Mouse (Mus musculus) heart, postnatal 4 days (tissue): ENCODE results near the gene Vps8. TPM values are rescaled to one million over a fixed set of nuclear protein-coding genes. Genes with fewer than 3 reads are reported as not detected.

Experiments
- DNase-seq: peaks from one replicate; pipeline ENCODE4 v3.0.0; 2021
- total RNA-seq, 2 experiments: library from RNA; stranded (reverse); gene quantifications; 2 replicates each; pipeline ENCODE4 v1.2.3; 2021

Vps8 gene
- 10 to 100 TPM; 25.4 to 26.0 TPM for total RNA-seq

DNA sequence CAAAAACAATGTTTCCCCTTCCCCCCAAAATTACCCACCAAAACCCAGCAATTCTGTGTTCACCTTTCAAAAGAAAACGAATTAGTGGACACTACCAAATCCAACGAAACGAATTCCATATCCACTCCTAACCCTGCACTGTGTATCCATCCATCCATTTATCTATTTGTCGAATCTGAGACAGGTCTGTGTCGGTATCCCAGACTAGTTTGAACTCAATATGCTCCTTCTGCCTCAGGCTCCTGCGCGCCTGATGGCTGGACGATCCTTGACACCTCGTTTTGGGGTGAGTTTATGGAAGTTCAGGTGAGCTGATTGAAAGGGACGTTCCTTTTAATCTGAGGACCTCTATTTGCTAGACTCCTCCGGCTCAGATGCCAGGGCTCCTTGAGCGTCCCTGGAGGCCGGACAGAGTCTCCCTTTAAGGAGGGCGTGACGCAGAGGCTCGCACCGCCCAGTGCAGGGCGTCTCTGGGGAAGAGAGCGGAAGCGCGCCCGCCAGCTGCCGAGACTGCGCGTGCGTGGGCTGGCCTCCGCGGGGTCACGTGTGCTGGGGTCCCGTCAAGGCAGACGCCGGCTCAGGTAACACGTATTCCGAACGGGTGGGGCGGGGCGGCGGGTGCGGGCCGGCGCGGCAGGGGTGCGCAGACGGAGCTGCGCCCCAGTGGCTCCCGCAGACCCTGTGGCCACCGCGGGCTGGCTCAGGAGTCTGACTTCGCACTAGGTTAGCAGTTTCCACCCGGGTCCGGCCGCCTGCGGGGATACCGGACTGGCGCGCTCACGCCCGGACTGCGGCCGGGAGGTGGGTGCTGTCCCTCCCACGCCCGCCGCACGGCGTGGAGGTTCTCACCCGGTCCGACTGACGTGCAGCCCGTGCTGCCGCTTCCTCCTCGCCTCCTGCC is at the start of gene Vps8:
Vps8 (plus strand) TSS at position 474 of the 901 bp plus-strand sequence.
- peak; percentile 94 for DNase-seq

DNA sequence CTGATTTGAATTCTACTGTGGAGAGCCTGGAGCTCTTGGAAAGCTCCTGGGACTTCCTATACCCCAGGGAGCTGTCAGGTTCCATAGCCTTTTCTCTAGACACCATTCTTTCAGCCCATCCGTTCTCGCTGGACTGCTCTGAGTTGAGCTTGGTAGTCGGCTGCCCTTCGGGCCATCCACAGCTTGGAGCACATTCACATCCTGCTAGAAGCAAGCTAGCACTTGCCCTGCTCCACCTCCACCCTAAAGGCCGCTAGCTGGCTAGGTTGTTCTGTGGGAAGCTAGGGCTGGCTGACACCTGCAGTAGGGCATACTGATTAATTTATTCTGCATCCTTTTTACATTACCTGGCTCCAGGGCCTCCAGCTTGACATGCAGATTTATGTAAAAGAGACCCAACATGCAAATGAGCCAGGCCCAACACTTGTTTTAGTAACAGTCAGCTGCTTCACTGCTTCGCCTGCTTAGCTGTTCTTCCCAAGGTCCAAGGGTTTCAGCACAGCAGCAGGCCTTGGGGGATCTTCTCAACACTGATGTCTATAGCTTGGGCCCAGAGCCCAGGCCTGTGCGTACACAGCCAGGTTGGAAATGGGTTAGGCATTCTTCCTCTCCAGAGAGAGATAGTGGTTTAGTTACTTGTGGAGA is 49.5 kb upstream of the Vps8 start:
- DNase-seq = no peak

DNA sequence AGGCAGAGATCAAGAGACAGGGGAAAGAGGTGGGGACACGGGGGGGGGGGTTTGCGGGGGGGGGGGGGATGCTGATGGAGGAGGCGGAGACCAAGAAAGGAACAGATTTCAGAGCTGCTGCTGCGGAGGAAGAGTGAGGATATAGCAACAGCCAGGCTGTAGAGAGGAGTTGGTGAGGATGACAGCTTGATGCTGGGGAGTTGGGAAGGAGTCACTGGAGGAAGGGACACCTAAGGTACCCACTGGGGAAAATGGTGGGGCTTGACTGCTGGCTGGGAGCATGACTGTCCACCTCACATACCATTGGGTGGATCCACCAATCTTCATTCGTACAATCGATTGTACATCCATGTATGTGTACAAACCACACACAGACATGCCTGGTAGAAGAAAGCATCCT is 48.9 kb upstream of the Vps8 start:
- DNase-seq = no peak

DNA sequence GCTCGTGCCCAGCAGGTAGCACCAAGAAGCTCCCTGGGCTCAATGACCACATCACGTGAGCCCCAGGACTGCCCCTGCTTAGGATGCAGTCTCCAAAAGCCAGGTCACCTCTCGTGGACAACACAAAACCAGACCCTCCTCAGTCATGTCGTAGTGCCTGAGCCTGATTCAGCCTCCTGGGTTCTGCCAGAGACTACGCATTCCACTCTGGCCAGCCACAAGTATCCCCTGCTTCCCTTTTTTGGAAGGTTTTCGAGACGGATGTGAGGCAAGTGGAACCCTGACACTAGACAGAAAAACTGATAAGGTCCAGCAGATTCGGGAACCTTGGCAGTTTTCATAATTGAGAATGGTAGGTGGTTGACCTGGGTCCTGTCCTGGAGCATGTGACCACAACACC is 47.8 kb upstream of the Vps8 start:
- no peak for DNase-seq

DNA sequence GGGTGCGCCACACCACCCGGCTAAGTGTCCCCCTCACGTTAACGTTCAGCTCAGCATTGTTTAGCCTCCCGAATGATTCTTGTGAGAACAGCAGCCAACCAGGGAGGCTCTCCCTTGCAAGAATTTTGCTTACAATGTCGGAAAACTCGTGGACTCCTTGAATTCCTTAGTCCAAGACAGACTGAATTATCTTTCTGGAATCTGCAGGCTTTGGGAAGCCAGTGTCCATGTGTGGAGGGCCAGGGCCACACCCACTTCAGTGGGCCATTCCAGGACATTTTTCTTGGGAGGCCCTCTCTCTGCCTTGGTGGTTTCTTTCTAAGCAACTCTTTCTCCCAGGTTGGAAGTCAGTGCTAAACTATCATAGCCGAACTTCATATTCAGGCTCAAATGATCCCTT is 46.6 kb upstream of the Vps8 start:
- DNase-seq = no peak

DNA sequence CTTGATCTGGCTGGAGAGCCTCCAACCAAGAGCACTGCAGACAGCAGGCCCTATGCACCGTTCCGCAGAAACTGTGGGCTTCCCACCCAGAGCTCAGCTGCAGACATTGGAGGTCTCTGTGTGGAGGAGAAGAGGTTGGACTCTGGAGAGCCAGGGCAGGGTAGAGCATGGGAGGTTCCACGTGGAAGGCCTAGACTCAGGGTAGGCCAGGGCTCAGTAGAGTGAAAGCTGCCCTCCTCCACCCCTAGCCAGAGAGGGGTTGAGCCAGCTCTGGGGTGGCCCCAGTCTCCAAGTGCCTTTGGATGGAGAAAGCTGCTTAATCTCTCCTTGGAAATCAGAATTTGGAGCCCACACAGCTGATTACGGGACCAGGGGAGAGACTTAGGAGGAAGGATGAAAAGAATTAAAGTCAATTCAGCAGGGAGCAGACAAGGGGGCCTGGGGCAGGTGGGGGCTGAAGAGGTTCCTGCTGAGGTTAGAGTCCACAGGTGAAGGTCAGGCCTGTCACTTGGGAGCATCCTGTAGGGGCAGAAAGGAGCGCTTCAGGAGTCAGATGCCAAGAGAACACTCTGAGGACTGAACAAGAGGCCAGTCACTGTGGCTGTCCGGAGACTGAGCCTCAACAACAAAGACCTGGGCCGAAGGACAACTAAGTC is 45.8 kb upstream of the Vps8 start:
- no peak for DNase-seq

DNA sequence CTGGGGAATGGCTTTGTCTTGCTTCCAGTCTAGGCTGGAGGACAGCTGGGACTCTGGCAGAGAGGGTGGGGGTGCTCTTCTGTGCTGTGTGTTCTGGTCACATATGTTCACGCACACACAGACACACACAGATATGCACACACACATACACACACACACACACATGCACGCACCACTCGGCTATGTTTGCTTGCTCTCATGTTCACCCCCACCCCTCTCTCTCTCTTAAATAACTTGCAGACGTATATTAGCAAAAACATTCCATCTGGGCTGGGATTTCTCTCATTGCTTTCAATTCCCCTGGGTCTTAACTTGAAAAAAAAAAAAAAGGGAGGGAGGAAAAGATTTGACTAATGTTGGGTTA is 45.3 kb upstream of the Vps8 start:
- DNase-seq = no peak

DNA sequence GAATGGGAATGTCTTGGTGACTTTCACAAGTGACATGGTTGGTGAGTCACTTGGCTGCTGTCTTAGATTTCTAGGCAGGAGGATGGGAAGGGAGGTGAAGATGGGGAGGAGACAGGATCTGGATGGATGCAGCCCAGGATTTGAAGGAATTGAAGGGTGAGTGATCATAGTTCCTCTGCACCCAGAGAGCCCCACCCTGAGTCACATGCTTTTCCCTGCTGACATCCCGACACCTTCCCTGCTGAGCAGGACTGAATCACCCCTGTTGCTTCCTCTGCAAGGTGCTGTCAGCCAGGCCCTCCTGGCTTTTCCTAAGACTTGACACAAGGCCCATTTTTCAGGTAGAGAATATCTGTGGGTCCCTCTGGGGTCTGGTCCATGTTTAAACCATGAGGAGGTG is 41.4 kb upstream of the Vps8 start:
- DNase-seq = no peak

DNA sequence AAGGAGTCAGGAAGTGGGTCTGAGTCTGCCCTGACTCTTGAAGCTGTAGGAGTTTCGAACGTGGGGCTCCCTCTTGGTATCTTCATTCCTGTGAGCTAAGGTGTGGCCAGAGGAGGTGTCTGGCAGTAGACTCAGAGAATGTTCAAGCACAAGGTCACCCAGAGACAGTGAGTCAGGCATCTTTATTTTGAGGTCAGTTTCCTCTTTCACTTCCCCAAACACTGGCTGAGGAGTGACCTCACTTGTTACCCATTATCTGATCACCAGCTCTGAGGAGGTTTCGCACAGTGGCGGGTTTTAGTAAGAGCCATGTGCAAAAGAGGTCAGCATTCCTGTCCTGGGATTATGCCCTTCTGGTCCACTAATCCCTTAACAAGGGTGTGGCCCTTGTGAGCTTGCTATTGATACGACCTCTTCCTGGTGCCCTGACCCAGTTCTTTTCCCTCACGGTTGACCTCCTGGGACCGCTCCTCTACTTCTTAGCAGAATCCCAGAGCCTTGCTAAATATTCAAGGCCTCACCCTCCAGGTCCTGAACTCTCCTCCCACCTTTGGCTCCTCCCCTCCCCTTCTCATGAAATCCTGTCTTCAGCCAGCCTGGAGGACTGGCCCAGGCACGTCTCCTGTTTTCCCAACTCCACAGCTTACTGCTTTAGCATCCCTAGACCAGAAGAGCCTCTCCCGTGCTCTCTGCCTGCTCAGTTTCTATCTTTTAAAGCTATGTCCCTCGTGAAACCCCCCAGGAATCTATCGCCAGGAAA is 40.6 kb upstream of the Vps8 start:
- DNase-seq = no peak

DNA sequence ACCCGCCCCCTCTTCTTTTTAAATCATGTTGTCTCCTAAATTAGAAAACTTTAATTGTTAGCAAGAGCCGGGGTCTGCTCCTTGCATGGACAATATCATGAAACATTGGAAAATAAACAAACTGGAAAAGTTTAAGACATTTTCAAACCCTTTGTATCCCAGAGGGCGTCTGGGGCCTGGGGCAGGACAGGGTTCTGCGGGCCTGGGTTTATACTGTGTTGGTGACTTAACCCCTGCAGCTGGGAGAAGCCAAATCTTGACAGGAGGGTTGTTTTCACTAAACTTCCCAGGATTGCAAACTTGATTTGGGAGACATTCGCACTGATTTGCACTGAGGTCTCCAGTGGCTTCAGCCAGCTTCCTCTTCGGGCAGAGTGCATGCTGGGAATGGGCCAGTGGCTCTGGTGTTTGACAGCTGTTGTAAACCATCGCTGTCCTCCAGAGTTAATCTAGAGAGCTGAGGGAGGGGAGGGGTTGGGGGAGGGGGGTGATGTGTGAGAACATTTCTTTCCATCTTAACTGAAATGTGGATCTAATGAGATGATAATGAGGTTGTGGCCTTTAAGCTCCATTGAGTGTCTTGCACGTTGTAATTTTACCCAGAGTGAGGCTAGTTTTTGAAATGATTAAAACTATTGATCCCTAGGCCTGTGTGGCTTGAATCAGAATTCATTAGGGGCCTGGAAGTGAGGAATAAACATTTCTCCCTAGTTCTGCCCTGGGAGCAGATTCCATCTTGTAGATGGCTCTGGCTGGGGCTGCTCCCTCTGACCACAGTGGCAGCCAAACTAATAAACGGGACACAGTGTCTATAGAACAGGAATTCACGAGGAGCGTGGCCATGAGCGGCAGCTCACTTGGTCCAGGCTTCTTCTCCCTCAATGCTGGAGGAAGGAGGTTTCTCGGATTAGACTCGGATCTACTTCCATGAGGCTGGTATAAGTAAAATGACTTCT is 36.7 kb upstream of the Vps8 start:
- no peak for DNase-seq

DNA sequence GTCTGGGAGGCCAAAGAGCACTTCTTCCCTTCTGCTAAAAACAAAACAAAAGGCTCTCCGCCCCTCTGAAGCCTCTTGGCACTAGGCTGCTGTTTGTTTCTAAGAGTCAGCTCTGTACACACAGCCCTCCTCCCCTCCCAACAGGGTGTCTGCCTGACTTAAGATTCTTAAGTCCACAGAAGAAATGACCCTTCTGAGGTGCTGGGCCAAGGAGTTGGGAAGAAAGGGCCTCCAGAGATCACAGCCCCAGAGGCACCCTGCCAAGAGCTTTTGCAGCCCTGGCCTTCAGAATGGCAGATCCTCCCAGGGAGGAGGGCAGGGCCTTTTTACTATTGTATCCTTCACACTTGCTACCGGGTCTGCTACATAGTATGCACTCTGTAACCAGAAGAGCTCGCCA is 33.6 kb upstream of the Vps8 start:
- DNase-seq = peak; percentile 55

DNA sequence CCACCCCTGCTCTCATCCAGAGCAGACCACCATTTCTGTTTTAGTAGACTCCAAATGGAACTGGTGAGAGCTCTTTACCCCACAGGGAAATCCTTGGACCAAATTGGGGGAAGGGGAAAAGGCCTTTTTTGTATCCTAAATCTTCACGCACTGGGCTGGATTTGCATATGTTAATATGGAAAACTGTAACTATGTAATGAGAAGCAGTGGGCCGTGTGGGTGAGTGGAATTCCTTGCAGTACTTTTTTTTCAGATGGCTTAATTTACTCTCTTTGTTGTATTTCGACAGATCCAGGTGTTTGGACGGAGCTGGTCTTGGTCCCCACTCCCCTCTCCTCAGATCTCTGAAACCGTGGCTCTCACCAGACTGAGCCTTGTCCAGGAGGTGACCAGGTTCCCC is 32.2 kb upstream of the Vps8 start:
- no peak for DNase-seq

DNA sequence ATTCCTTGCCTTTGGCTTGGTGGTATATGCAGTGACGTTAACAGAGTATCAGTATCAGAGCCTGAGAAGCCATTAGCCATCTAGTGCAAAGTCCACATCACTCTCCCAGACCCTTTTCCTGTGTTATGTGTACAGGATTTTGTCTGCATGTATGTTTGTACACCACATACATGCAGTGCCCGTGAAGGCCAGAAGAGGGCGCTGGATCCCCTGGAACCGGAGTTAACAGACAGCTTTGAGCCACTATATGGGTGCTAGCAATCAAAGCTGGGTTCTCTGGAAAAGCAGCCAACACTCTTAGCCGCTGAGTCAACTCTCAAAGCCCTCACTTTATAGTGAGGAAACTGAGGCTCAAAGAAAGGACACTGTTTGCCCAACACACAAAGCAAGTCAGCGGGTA is 30.8 kb upstream of the Vps8 start:
- DNase-seq = peak; percentile 38

DNA sequence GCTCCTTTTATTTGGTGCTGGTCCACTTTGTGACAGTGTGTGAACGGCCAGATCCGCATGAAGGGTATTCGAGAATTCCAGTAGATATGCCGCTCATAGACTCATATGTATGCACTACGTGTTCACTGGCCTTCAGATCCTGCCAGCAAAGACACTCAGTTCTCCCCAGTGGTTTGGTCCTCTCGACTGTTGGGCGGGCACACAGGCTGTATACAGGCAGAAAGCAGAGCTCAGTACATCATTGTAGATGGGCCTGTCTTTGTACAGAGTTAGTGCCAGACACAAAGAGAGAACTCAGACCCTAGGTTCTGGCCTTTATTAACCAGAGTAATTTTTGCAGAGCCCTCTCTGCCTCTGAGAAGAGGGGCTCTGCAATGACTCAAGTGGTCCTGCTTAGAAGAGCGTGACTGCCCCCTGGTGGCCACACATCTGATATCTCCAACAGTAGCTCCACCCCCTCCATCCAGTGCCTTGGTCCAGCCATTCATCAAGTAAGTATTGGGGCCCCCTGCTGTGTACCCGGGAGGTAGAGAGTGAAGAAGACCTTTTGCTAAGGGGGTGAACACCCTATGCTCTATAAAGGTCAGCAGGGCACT is 30.3 kb upstream of the Vps8 start:
- DNase-seq = peak; percentile 90

DNA sequence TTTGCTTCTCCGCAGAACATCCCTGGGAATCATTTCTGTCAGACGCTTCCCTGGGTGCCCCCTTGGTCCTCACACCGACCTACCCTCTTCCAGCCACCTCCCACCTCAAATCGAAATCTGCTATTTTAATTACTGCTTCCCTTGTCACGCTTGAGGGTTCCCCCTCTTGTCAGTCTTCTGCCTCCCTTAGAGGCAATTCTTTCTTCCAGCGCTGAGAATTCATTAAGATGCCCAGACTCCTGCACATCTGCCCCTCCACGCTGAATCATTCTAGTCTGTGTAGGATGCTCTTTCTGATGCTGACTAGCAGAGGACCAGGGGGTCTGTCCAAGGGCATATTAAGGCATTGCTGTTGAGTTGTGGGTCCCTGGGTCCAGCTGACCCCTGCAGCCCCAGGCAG is 27.4 kb upstream of the Vps8 start:
- DNase-seq = no peak

DNA sequence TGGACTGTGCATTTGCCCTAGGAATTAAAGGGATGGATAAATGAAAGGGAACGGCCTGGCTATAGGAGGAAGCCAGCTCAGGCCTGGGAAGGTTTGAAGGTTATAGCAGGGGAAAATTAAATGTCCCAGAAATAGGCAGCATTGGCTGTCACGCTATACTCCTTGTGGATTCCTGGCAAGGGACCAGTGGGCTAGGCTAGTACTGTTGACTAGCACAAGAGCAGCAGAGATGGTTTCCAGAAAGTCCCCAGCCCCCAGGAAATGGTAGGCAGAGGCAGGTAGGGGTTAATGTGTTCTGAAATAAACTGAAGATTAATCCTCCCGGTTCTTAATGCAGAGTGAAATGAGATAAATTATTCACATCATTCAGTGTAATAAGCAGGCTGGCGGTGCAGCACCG is 25.2 kb upstream of the Vps8 start:
- peak; percentile 36 for DNase-seq

DNA sequence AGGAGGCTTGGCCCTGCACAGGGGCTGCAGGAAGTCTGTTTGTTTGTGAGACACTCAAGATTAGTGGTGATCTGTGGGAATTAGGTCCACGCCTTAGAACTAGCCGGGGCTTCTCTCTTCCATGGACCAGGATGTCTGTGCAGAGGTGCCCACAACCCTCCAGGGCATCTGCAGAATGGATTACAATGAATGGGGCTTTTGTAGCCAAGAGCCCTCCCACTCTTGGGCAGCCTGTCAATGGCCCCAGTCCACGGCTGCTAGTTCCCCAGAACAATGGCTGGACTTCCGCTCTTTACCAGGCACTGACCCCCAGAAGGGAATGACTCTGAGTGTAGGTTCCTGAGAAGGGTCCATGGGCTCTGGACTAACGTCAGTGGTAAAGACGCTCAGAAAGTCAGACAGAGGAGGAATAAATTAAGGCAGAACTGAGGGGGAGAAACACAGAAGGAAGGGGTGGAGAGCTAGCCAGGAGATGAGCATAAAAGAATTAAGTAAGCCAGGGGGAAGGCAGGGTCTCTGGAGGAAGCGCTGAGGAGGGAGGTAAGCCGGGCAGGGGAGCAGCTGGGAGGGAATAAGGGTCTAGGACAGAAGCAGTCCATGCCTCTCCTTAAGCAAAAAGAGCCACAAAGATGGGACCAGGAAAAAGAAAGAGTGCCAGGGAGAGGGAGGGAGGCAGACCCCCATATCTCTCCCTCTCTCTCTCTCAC is 24.4 kb upstream of the Vps8 start:
- DNase-seq = peak; percentile 42

DNA sequence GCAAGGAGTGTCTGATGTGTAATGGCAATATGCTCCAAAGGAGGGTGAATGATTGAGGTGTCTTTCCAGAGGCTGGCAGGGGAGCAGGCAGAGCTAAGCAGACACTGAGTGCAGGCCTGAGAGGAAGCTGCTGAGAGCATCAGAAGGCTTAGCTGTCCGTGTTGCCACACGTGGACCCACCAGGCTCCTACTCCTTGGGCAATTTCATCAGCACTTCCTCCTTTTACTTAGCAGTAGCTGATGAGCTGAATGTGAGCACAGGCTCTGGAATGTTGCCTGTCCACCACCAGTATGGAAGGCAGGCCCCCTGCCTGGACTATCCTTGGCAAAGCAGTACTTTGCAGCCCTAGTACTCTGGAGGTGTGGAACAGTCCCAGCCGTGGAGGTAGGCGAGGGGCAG is 23.0 kb upstream of the Vps8 start:
- DNase-seq = no peak

DNA sequence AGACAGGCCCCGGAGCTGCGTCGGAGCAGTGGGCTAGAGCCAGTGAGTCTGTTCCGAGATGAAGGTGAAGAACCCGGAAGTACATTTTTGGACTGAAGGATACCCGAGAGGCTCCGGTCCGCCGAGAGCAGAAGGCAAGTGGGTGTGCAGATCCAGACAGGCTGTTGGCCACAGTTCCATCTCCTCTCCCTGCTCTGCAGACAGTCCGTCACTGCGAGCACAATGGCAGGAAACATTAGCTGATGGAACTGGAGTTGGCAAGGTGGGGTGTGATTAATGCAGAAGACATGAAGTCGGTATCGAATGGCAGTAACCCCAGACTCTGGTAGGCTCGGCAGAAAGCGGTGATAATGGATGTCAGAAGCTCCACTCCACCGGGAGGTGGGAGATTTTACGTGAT is 20.9 kb upstream of the Vps8 start:
- peak; percentile 53 for DNase-seq

DNA sequence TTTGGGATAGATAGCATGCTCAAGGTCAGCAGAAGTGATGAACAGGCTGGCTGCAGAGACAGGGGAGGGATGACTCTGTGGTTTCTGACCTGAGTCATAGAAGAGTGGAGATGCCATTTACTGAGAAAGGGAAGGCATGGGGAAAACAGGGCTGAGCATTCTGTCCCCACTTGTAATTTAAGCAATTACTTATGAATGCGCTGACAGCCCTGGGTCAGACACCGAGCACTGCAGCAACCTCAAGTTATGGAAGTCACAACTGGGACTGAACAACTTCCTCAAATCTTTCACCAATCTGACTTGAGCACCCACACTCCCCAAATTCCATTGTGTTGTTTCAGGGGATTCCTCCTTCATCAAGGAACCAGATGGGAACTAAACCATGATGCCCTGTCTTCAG is 19.5 kb upstream of the Vps8 start:
- no peak for DNase-seq

DNA sequence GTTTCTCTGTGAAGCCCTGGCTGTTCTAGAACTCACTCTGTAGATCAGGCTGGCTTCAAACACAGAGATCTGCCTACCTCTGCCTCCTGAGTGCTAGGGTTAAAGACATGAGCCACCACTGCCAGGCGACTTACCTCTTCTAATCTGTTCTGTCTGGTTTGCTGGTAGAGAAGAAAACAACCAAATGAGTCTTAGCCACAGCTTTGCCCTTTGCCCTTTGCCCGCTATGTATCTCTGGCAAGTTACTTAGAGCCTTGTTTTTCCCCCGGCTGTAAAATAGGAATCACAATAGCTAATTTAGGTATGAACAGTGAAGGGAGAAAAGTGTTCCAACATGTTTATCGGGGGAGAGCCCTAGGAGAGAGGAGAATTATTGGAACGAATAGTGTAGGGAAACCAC is 18.3 kb upstream of the Vps8 start:
- no peak for DNase-seq
